Mouse (Mus musculus): ENCODE data around the gene Tuba3a. TPM values are rescaled to one million over a fixed set of nuclear protein-coding genes. Genes with fewer than 3 reads are reported as not detected.
"Not testable (repeated sequence)": the region's sequence is repeated elsewhere in the genome, so short reads cannot be mapped to it uniquely, and the experiment has no call there.

Gene Tuba3a
- polyA plus RNA-seq, 1 experiment from 2014 or later: not detected

GRCm38 (mm10) chr6:125312581-125313355 lies 26.9 kb upstream of the Tuba3a start:
- Histone ChIP-seq H3K4me1 (ENCODE audit: control insufficient read depth, insufficient read depth, low read length) (peaks cover 28% of the 10 kb centered on the region), H3K9ac (ENCODE audit: low read length) (peak overlapping the region; percentile 95), H3K9me3 (replicated peaks; ENCODE audit: control insufficient read depth, low read length) (no peaks in the 10 kb centered on the region), H3K36me3 (ENCODE audit: control insufficient read depth, insufficient read depth) (peaks cover 22% of the 10 kb centered on the region), H3K4me2 (ENCODE audit: low read depth, low read length) (peak overlapping the region; percentile 80), H3K27ac (ENCODE audit: low read length) (peak overlapping the region; percentile 84), H3K4me3 (ENCODE audit: low read length) (peak overlapping the region; percentile 70), H3K27me3 (ENCODE audit: control insufficient read depth, insufficient read depth, low read length) (no peaks in the 10 kb centered on the region)
- no peak for ATAC-seq (replicated peaks; ENCODE audit: extremely low read depth, insufficient read depth, low FRiP score)
- WGBS: 49% methylated on average over 22 of the region's 22 CpGs

DNA sequence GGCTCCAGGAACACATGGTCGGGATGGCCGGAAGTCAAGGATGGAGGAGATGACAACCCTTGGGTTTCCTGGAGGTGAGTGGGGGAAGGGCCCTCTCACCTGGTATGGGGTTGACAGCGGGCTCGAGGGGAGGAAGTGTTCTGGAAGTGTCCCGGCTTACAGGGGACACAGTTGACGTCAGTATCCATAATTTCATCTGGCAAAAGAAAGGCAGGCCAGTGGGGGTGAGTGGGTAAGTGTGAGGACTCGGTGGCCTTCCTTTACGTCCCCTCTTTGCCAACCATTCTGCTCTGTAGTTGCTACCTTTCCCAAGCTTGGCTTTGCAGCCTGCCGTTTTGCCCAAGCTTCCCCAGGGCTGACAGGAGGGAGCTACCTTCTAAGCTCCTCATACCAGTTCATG lies 26.3 kb upstream of the Tuba3a start:
- Histone ChIP-seq H3K9ac (ENCODE audit: low read length) (peak overlapping the region; percentile 95), H3K27me3 (ENCODE audit: control insufficient read depth, insufficient read depth, low read length) (no peaks in the 10 kb centered on the region), H3K4me2 (ENCODE audit: low read depth, low read length) (peak overlapping the region; percentile 80), H3K27ac (ENCODE audit: low read length) (no peak overlapping the region), H3K4me1 (ENCODE audit: control insufficient read depth, insufficient read depth, low read length) (peaks cover 25% of the 10 kb centered on the region), H3K9me3 (replicated peaks; ENCODE audit: control insufficient read depth, low read length) (no peaks in the 10 kb centered on the region), H3K36me3 (ENCODE audit: control insufficient read depth, insufficient read depth) (peaks cover 24% of the 10 kb centered on the region), H3K4me3 (ENCODE audit: low read length) (peak overlapping the region; percentile 70)
- WGBS: 74% methylated on average over 9 of the region's 9 CpGs
- ATAC-seq (replicated peaks; ENCODE audit: extremely low read depth, insufficient read depth, low FRiP score): no peak

GRCm38 (mm10) chr6:125309406-125309805 lies 23.6 kb upstream of the Tuba3a start:
- H3K4me1 ChIP-seq (ENCODE audit: control insufficient read depth, insufficient read depth, low read length): peaks cover 22% of the 10 kb centered on the region
- H3K4me3 ChIP-seq (ENCODE audit: low read length): no peak overlapping the region
- no peaks in the 10 kb centered on the region for H3K27me3 ChIP-seq (ENCODE audit: control insufficient read depth, insufficient read depth, low read length)
- H3K36me3 ChIP-seq (ENCODE audit: control insufficient read depth, insufficient read depth): peaks cover 36% of the 10 kb centered on the region
- H3K9ac ChIP-seq (ENCODE audit: low read length): no peak overlapping the region
- WGBS: 53% methylated on average over 5 of the region's 5 CpGs
- no peak overlapping the region for H3K4me2 ChIP-seq (ENCODE audit: low read depth, low read length)
- H3K27ac ChIP-seq (ENCODE audit: low read length): no peak overlapping the region
- ATAC-seq (replicated peaks; ENCODE audit: extremely low read depth, insufficient read depth, low FRiP score): no peak
- H3K9me3 ChIP-seq (replicated peaks; ENCODE audit: control insufficient read depth, low read length): no peaks in the 10 kb centered on the region

- Histone ChIP-seq H3K9ac (ENCODE audit: low read length) (no peak overlapping the region), H3K27ac (ENCODE audit: low read length) (no peak overlapping the region), H3K4me1 (ENCODE audit: control insufficient read depth, insufficient read depth, low read length) (peaks cover 17% of the 10 kb centered on the region), H3K36me3 (ENCODE audit: control insufficient read depth, insufficient read depth) (peaks cover 36% of the 10 kb centered on the region), H3K9me3 (replicated peaks; ENCODE audit: control insufficient read depth, low read length) (no peaks in the 10 kb centered on the region), H3K4me3 (ENCODE audit: low read length) (no peak overlapping the region), H3K4me2 (ENCODE audit: low read depth, low read length) (no peak overlapping the region), H3K27me3 (ENCODE audit: control insufficient read depth, insufficient read depth, low read length) (no peaks in the 10 kb centered on the region)
- ATAC-seq (replicated peaks; ENCODE audit: extremely low read depth, insufficient read depth, low FRiP score): no peak
- WGBS: 33% methylated on average over 13 of the region's 13 CpGs
Observed at GRCm38 (mm10) chr6:125308921-125309320, 23.1 kb upstream of the Tuba3a start.

GRCm38 (mm10) chr6:125307091-125307490 lies 21.2 kb upstream of the Tuba3a start:
- Histone ChIP-seq H3K4me3 (ENCODE audit: low read length) (no peak overlapping the region), H3K27me3 (ENCODE audit: control insufficient read depth, insufficient read depth, low read length) (no peaks in the 10 kb centered on the region), H3K36me3 (ENCODE audit: control insufficient read depth, insufficient read depth) (peaks cover 35% of the 10 kb centered on the region), H3K4me2 (ENCODE audit: low read depth, low read length) (no peak overlapping the region), H3K4me1 (ENCODE audit: control insufficient read depth, insufficient read depth, low read length) (peaks cover 9% of the 10 kb centered on the region), H3K9ac (ENCODE audit: low read length) (no peak overlapping the region), H3K27ac (ENCODE audit: low read length) (no peak overlapping the region), H3K9me3 (replicated peaks; ENCODE audit: control insufficient read depth, low read length) (no peaks in the 10 kb centered on the region)
- ATAC-seq (replicated peaks; ENCODE audit: extremely low read depth, insufficient read depth, low FRiP score): 0 out of 2 replicates have a peak, but pooled peaks have one; percentile 15
- 89% methylated on average over 5 of the region's 5 CpGs for WGBS

- Histone ChIP-seq H3K9ac (ENCODE audit: low read length) (no peak overlapping the region), H3K4me3 (ENCODE audit: low read length) (no peak overlapping the region), H3K27ac (ENCODE audit: low read length) (no peak overlapping the region), H3K36me3 (ENCODE audit: control insufficient read depth, insufficient read depth) (peaks cover 29% of the 10 kb centered on the region), H3K9me3 (replicated peaks; ENCODE audit: control insufficient read depth, low read length) (no peaks in the 10 kb centered on the region), H3K4me1 (ENCODE audit: control insufficient read depth, insufficient read depth, low read length) (0 out of 2 replicates have a peak, but pooled peaks cover 2% of the 10 kb centered on the region), H3K4me2 (ENCODE audit: low read depth, low read length) (no peak overlapping the region), H3K27me3 (ENCODE audit: control insufficient read depth, insufficient read depth, low read length) (no peaks in the 10 kb centered on the region)
- WGBS: 82% methylated on average over 6 of the region's 6 CpGs
- ATAC-seq (replicated peaks; ENCODE audit: extremely low read depth, insufficient read depth, low FRiP score): no peak
Observed at GRCm38 (mm10) chr6:125305465-125305864, 19.6 kb upstream of the Tuba3a start.

DNA sequence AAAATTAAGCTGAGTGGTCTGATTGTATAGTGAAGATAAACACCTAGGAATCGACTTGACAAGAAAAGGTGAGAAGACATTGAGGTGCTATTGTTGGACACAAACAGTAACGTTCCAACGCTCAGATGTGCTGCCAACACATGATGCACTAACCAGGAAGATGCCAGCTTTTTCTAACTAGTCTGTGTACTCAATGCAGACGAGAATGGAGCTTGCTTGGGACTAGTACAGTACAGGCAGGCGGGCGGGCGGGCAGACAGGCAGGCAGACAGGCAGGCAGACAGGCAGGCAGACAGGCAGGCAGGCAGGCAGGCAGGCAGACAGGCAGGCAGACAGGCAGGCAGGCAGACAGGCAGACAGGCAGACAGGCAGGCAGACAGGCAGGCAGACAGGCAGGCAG lies 18.6 kb upstream of the Tuba3a start:
- not testable (repeated sequence) for H3K27ac ChIP-seq (ENCODE audit: low read length); H3K4me3 ChIP-seq (ENCODE audit: low read length); H3K4me2 ChIP-seq (ENCODE audit: low read depth, low read length); H3K4me1 ChIP-seq (ENCODE audit: control insufficient read depth, insufficient read depth, low read length); H3K9me3 ChIP-seq (replicated peaks; ENCODE audit: control insufficient read depth, low read length); ATAC-seq (replicated peaks; ENCODE audit: extremely low read depth, insufficient read depth, low FRiP score); H3K9ac ChIP-seq (ENCODE audit: low read length); H3K27me3 ChIP-seq (ENCODE audit: control insufficient read depth, insufficient read depth, low read length)
- H3K36me3 ChIP-seq (ENCODE audit: control insufficient read depth, insufficient read depth): peaks cover 24% of the 10 kb centered on the region
- WGBS: 85% methylated on average over 7 of the region's 7 CpGs

DNA sequence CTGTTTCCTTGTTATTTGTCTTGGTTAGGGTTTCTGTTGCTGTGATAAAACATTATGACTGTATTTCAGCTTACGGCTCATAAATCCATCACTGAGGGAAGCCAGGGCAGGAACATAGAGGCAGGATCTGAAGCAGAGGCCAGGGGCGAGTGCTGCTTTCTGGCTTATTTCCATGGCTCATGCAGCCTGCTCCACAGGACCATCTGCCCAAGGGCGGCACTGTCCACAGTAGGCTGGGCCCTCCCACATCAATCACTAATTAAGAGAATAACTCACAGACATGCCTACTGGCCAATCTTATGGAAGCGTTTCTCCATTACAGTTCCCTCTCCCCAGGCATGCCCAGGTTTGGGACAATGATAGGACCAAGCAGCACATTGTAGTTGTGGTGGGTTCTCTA lies 17.4 kb upstream of the Tuba3a start:
- Histone ChIP-seq H3K4me2 (ENCODE audit: low read depth, low read length) (no peak overlapping the region), H3K9me3 (replicated peaks; ENCODE audit: control insufficient read depth, low read length) (no peaks in the 10 kb centered on the region), H3K27ac (ENCODE audit: low read length) (no peak overlapping the region), H3K9ac (ENCODE audit: low read length) (no peak overlapping the region), H3K4me3 (ENCODE audit: low read length) (no peak overlapping the region), H3K4me1 (ENCODE audit: control insufficient read depth, insufficient read depth, low read length) (no peaks in the 10 kb centered on the region), H3K27me3 (ENCODE audit: control insufficient read depth, insufficient read depth, low read length) (no peaks in the 10 kb centered on the region), H3K36me3 (ENCODE audit: control insufficient read depth, insufficient read depth) (peaks cover 19% of the 10 kb centered on the region)
- 83% methylated on average over 4 of the region's 4 CpGs for WGBS
- no peak for ATAC-seq (replicated peaks; ENCODE audit: extremely low read depth, insufficient read depth, low FRiP score)

GRCm38 (mm10) chr6:125302231-125302982 lies 16.6 kb upstream of the Tuba3a start:
- no peak overlapping the region for H3K27ac ChIP-seq (ENCODE audit: low read length)

More at GRCm38 (mm10) chr6:125302231-125302982, 16.6 kb upstream of the Tuba3a start:
- Histone ChIP-seq H3K9me3 (replicated peaks; ENCODE audit: control insufficient read depth, low read length) (no peaks in the 10 kb centered on the region), H3K27me3 (ENCODE audit: control insufficient read depth, insufficient read depth, low read length) (no peaks in the 10 kb centered on the region), H3K4me3 (ENCODE audit: low read length) (no peak overlapping the region), H3K4me2 (ENCODE audit: low read depth, low read length) (no peak overlapping the region), H3K9ac (ENCODE audit: low read length) (no peak overlapping the region), H3K4me1 (ENCODE audit: control insufficient read depth, insufficient read depth, low read length) (no peaks in the 10 kb centered on the region), H3K36me3 (ENCODE audit: control insufficient read depth, insufficient read depth) (peaks cover 15% of the 10 kb centered on the region)
- no peak for ATAC-seq (replicated peaks; ENCODE audit: extremely low read depth, insufficient read depth, low FRiP score)
- 70% methylated on average over 24 of the region's 24 CpGs for WGBS

Data from heart, embryonic 16.5 days (tissue).